Mouse (Mus musculus) bone marrow macrophage, adult 2 months (primary cell): ENCODE results near the gene B9d1. TPM values are rescaled to one million over a fixed set of nuclear protein-coding genes. Genes with fewer than 3 reads are reported as not detected.

ENCODE experiments used
- H3K27ac ChIP-seq: 2 replicates; pipeline ENCODE4 v1.5.1; 2012; ENCODE audit warnings: low read depth, low read length; ENCODE audit not compliant: insufficient read depth
- H3K4me1 ChIP-seq: 2 replicates; pipeline ENCODE4 v1.6.1; 2012; ENCODE audit warnings: low read length; ENCODE audit not compliant: control insufficient read depth, insufficient read depth
- H3K4me3 ChIP-seq: 2 replicates; pipeline ENCODE4 v1.5.1; 2012; ENCODE audit warnings: mild to moderate bottlenecking, low read length, moderate library complexity; ENCODE audit not compliant: insufficient read depth
- CTCF ChIP-seq: IDR thresholded peaks from 2 replicates; pipeline ENCODE4 v1.5.1; 2012; ENCODE audit warnings: low read depth, mild to moderate bottlenecking, low read length, moderate library complexity
- POLR2A ChIP-seq: IDR thresholded peaks from 2 replicates; pipeline ENCODE4 v1.6.1; 2012; ENCODE audit warnings: mild to moderate bottlenecking, low read depth, low read length, borderline replicate concordance
- polyA plus RNA-seq: library from polyadenylated mRNA; stranded (reverse); fragments of >200 nt; gene quantifications from 2 replicates; pipeline ENCODE4 v1.2.4, GENCODE M21; 2012; ENCODE audit not compliant: missing spikeins, insufficient read depth, insufficient read length

Gene B9d1
- polyA plus RNA-seq, 1 experiment = not detected

- H3K27ac ChIP-seq = peak overlapping the region; percentile 94
- H3K4me1 ChIP-seq = peaks cover 35% of the 10 kb centered on the region
- no peak for TF ChIP-seq POLR2A
- TF ChIP-seq CTCF = no peak
- H3K4me3 ChIP-seq = 0 out of 2 replicates have a peak overlapping the region, but pooled peaks have one; percentile 3
Observed at GRCm38 (mm10) chr11:61498736-61499504, 6.0 kb upstream of the B9d1 start.

- no peak for TF ChIP-seq POLR2A
- no peak for TF ChIP-seq CTCF
Observed at GRCm38 (mm10) chr11:61503933-61504332, 1.0 kb upstream of the B9d1 start.

GRCm38 (mm10) chr11:61514953-61515352 lies 10.0 kb downstream of the B9d1 start:
- Histone ChIP-seq H3K27ac (no peak overlapping the region), H3K4me1 (peaks cover 14% of the 10 kb centered on the region), H3K4me3 (no peak overlapping the region)
- TF ChIP-seq POLR2A = no peak

More at GRCm38 (mm10) chr11:61503933-61504332, 1.0 kb upstream of the B9d1 start:
- peaks cover 13% of the 10 kb centered on the region for H3K4me1 ChIP-seq
- H3K27ac ChIP-seq = no peak overlapping the region
- no peak overlapping the region for H3K4me3 ChIP-seq

GRCm38 (mm10) chr11:61517971-61518370 lies 13.0 kb downstream of the B9d1 start:
- no peak for TF ChIP-seq CTCF
- TF ChIP-seq POLR2A = no peak
- Histone ChIP-seq H3K27ac (no peak overlapping the region), H3K4me1 (peaks cover 14% of the 10 kb centered on the region), H3K4me3 (no peak overlapping the region)

GRCm38 (mm10) chr11:61518871-61519270 lies 13.9 kb downstream of the B9d1 start:
- H3K4me3 ChIP-seq = no peak overlapping the region
- H3K27ac ChIP-seq = no peak overlapping the region
- peaks cover 14% of the 10 kb centered on the region for H3K4me1 ChIP-seq
- TF ChIP-seq POLR2A = no peak
- no peak for TF ChIP-seq CTCF

GRCm38 (mm10) chr11:61519484-61520107 lies 14.7 kb downstream of the B9d1 start:
- H3K27ac ChIP-seq = no peak overlapping the region
- TF ChIP-seq POLR2A = no peak
- H3K4me3 ChIP-seq = no peak overlapping the region
- peaks cover 14% of the 10 kb centered on the region for H3K4me1 ChIP-seq

- TF ChIP-seq POLR2A = no peak
- TF ChIP-seq CTCF = no peak
- Histone ChIP-seq H3K4me1 (peaks cover 16% of the 10 kb centered on the region), H3K27ac (no peak overlapping the region), H3K4me3 (no peak overlapping the region)
Observed at GRCm38 (mm10) chr11:61526872-61527271, 21.9 kb downstream of the B9d1 start.

- TF ChIP-seq CTCF (no peak), POLR2A (no peak)
- Histone ChIP-seq H3K4me1 (peaks cover 35% of the 10 kb centered on the region), H3K27ac (no peak overlapping the region)
Observed at GRCm38 (mm10) chr11:61529268-61529713, 24.3 kb downstream of the B9d1 start.

GRCm38 (mm10) chr11:61532820-61533219 lies 27.9 kb downstream of the B9d1 start:
- H3K4me1 ChIP-seq = peaks cover 43% of the 10 kb centered on the region
- no peak for TF ChIP-seq POLR2A
- TF ChIP-seq CTCF = no peak
- no peak overlapping the region for H3K27ac ChIP-seq
- no peak overlapping the region for H3K4me3 ChIP-seq

More at GRCm38 (mm10) chr11:61529268-61529713, 24.3 kb downstream of the B9d1 start:
- H3K4me3 ChIP-seq = no peak overlapping the region

GRCm38 (mm10) chr11:61533571-61533970 lies 28.6 kb downstream of the B9d1 start:
- Histone ChIP-seq H3K27ac (peak overlapping the region; percentile 67), H3K4me1 (peaks cover 43% of the 10 kb centered on the region)
- no peak for TF ChIP-seq CTCF
- no peak for TF ChIP-seq POLR2A

More at GRCm38 (mm10) chr11:61533571-61533970, 28.6 kb downstream of the B9d1 start:
- H3K4me3 ChIP-seq = no peak overlapping the region
